Mouse (Mus musculus) embryonic facial prominence, embryonic 15.5 days (tissue): ENCODE results near the gene Dgat2. TPM values are rescaled to one million over a fixed set of nuclear protein-coding genes. Genes with fewer than 3 reads are reported as not detected.

Experiments
- ATAC-seq: fragments of 200-750 bp; cut with Nextera tagmentation; 2 replicates; pipeline ENCODE4 v1.8.0; 2017; ENCODE audit warnings: low read depth, moderate TSS enrichment; ENCODE audit not compliant: insufficient number of reproducible peaks, low FRiP score, low TSS enrichment
- H3K27ac ChIP-seq: fragments of 300-500 bp; sonication (generic); replicated peaks from 2 replicates; pipeline ENCODE4 v1.5.1; 2015; ENCODE audit warnings: mild to moderate bottlenecking, inconsistent platforms
- H3K27me3 ChIP-seq: fragments of 300-500 bp; sonication (generic); 2 replicates; pipeline ENCODE4 v1.6.1; 2015; ENCODE audit warnings: inconsistent platforms
- H3K36me3 ChIP-seq: fragments of 300-500 bp; sonication (generic); 2 replicates; pipeline ENCODE4 v1.6.1; 2015; ENCODE audit warnings: mild to moderate bottlenecking, inconsistent platforms
- H3K4me1 ChIP-seq: fragments of 300-500 bp; sonication (generic); 2 replicates; pipeline ENCODE4 v1.6.1; 2015; ENCODE audit warnings: inconsistent platforms
- H3K4me2 ChIP-seq: fragments of 300-500 bp; sonication (generic); replicated peaks from 2 replicates; pipeline ENCODE4 v1.6.1; 2015; ENCODE audit warnings: mild to moderate bottlenecking, inconsistent platforms
- H3K4me3 ChIP-seq: fragments of 300-500 bp; sonication (generic); replicated peaks from 2 replicates; pipeline ENCODE4 v1.5.1; 2015; ENCODE audit warnings: mild to moderate bottlenecking, inconsistent platforms
- H3K9ac ChIP-seq: fragments of 300-500 bp; sonication (generic); 2 replicates; pipeline ENCODE4 v1.6.1; 2015; ENCODE audit warnings: inconsistent platforms
- H3K9me3 ChIP-seq: fragments of 300-500 bp; sonication (generic); replicated peaks from 2 replicates; pipeline ENCODE4 v1.6.1; 2016; ENCODE audit warnings: inconsistent platforms
- WGBS: fragments of 180-500 bp; shearing (Covaris S2); methylation state at CpG from one replicate; pipeline ENCODE4 v1.1.7; 2015; 5-methylcytosine and 5-hydroxymethylcytosine counted together
- polyA plus RNA-seq: library from polyadenylated mRNA; unstranded; fragments of >200 nt; fragmentation: Nextera tagmentation; extraction: Ambion mirVana; gene quantifications from 2 replicates; pipeline ENCODE4 v1.2.1, GENCODE M21; 2015

Dgat2 gene
- polyA plus RNA-seq, 1 experiment from 2014 or later, result 98.5 TPM

DNA sequence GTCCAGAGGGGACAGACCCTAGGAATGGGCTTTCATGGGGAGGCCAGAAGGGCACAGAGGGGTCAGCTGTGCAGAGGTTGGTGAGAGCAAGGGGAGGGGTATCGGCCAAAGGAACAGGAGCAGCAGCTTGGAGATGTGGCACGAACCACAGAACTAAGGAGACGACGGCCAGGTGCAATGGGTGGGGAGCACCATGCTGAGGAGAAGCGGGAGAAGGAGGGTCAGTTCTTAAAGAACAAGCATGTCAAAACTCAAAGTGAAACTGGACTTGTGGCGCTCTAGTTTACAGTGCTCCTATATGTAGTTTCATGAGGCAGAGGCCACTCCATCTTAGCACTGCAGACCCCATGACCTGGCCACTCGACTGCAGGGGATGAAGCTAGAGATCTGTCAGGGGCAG, 35.0 kb downstream of the Dgat2 start:
- no peaks in the 10 kb centered on the region for H3K36me3 ChIP-seq
- H3K4me2 ChIP-seq, result no peak overlapping the region
- ATAC-seq, result no peak
- no peak overlapping the region for H3K9ac ChIP-seq
- no peak overlapping the region for H3K27ac ChIP-seq
- no peak overlapping the region for H3K4me3 ChIP-seq
- no peaks in the 10 kb centered on the region for H3K9me3 ChIP-seq
- WGBS, result 90% methylated on average over 7 of the region's 7 CpGs
- H3K27me3 ChIP-seq, result no peaks in the 10 kb centered on the region
- H3K4me1 ChIP-seq, result peaks cover 4% of the 10 kb centered on the region; the same call in 1 of the 2 replicates

DNA sequence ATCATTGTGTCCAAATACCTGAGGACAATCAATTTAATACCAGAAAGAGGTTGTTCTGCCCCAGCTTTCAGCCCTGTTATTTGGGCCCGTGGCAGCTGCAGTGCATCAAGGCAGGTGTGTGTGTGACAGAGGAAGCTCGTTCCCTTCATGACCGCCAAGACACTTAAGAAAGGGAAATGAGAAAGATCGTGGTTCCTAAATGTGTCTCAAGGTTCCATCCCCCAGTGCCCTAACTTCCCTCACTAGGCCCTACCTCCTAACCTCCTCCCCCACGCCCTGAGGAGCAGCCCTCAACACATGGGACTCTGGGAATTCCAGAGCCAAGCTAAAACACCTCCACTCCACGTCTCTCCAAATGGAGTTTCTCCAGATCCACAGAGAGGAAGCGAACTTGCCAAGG, 35.6 kb downstream of the Dgat2 start:
- no peak overlapping the region for H3K9ac ChIP-seq
- 63% methylated on average over 7 of the region's 7 CpGs for WGBS
- no peaks in the 10 kb centered on the region for H3K36me3 ChIP-seq
- H3K9me3 ChIP-seq, result no peaks in the 10 kb centered on the region
- no peaks in the 10 kb centered on the region for H3K27me3 ChIP-seq
- no peak overlapping the region for H3K27ac ChIP-seq
- peaks cover 6% of the 10 kb centered on the region for H3K4me1 ChIP-seq
- H3K4me2 ChIP-seq, result no peak overlapping the region
- no peak overlapping the region for H3K4me3 ChIP-seq
- no peak for ATAC-seq

DNA sequence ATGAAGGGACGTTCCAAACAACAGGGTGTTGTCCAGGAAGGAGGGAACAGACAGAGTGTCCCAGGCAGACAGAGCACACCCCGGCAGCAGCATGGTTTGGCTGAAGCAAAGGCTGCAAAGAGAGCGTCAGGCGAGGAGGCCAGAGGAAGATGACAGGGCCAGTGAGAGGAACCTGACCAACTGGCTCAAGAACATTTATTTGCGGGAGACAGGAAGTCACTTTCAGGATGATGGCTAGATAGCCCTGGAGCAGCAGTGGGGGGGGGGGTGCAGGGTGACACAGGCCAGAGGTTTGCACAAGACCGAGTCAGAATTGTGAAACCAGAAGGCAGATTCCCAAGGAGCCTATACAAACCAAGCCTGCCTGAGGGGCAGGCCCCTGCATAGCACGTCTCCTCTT, 36.5 kb downstream of the Dgat2 start:
- no peak overlapping the region for H3K27ac ChIP-seq
- WGBS, result 44% methylated on average over 7 of the region's 7 CpGs

DNA sequence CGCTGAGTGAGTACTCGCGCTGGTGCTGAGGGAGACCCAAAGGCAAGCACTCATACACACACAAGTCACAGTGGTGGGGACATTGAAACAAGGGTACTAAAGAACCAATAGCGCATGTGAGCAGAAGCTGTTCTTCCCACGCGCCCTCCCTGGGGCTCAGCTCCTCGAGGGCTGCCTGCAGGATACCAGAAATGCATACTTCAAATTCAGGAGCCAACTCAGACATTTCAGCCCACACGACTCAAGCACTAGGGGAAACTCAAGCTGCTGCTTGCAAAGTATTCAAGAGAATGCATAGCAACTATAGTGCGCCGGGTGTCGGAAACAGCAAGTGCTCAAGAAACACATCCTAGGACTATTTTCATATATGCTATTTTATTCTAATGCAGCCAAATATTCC, 37.9 kb downstream of the Dgat2 start:
- Histone ChIP-seq H3K4me2 (no peak overlapping the region), H3K9ac (no peak overlapping the region), H3K4me3 (no peak overlapping the region), H3K9me3 (no peaks in the 10 kb centered on the region), H3K4me1 (peaks cover 12% of the 10 kb centered on the region), H3K27me3 (no peaks in the 10 kb centered on the region), H3K36me3 (no peaks in the 10 kb centered on the region), H3K27ac (no peak overlapping the region)
- WGBS, result 63% methylated on average over 11 of the region's 11 CpGs
- no peak for ATAC-seq

More for the DNA sequence above, 36.5 kb downstream of the Dgat2 start:
- no peak overlapping the region for H3K9ac ChIP-seq
- no peak for ATAC-seq
- H3K9me3 ChIP-seq, result no peaks in the 10 kb centered on the region
- H3K27me3 ChIP-seq, result no peaks in the 10 kb centered on the region
- H3K36me3 ChIP-seq, result no peaks in the 10 kb centered on the region
- H3K4me2 ChIP-seq, result no peak overlapping the region
- H3K4me3 ChIP-seq, result no peak overlapping the region
- H3K4me1 ChIP-seq, result peaks cover 7% of the 10 kb centered on the region

DNA sequence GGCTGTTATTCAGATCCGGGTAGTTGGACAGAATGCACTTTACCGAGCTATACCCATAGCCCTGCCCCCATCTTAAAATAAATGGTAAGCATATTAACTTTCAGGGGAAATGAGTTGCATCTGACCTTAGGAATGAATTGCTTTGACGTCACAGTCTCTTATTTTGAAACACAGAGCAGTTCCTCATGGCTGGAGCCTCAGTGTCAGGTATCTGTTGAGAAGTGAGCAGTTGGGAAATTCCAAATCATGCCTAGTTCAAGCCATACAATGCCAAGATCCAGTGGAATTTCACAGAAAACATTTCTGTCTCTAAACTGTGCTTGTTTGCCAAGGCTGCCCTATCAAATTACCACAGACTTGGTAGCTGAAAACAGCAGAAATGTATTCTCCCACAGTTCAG, 39.3 kb downstream of the Dgat2 start:
- Histone ChIP-seq H3K27me3 (no peaks in the 10 kb centered on the region), H3K36me3 (no peaks in the 10 kb centered on the region), H3K4me1 (peaks cover 19% of the 10 kb centered on the region), H3K4me3 (no peak overlapping the region), H3K27ac (no peak overlapping the region), H3K9ac (no peak overlapping the region), H3K9me3 (no peaks in the 10 kb centered on the region), H3K4me2 (no peak overlapping the region)
- 27% methylated on average over 3 of the region's 3 CpGs for WGBS
- no peak for ATAC-seq

DNA sequence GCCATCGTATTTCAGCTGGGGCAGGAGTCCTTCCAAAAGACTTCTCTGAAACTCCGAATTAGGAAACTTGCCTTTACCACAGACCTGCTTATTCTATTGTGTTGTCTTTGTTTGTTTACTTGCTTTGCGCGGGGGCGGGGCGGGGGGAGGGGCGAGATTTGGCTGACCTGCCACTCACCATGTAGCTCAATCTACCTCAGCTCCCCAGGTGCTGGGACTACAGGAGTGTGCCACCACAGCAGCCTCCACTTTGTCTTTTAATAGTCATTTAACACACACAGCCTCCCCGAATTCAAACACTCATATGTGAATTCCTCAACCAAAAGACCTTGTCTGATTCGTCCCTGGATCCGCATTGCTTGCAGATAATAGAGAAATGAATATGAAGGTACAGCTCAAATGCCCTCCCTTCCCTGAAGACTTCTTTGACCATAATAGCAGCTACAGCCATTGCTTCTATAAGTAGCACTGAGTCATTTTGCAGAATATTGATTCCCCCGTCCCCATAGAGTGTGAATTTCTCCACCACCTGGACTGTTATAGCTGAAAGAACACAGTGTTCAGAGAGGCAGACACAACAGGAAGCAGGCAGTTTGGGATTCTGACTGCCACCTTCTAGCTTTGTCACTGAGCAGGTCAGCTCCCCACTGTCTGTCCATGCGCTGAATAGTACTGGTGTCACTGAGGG, 40.5 kb downstream of the Dgat2 start:
- Histone ChIP-seq H3K4me3 (peak overlapping the region; percentile 100), H3K9ac (no peak overlapping the region), H3K9me3 (no peaks in the 10 kb centered on the region), H3K27me3 (no peaks in the 10 kb centered on the region), H3K36me3 (no peaks in the 10 kb centered on the region), H3K27ac (0 out of 2 replicates have a peak overlapping the region, but pooled peaks have one; percentile 2), H3K4me1 (peaks cover 19% of the 10 kb centered on the region), H3K4me2 (peak overlapping the region; percentile 71)
- no peak for ATAC-seq
- 31% methylated on average over 12 of the region's 12 CpGs for WGBS

DNA sequence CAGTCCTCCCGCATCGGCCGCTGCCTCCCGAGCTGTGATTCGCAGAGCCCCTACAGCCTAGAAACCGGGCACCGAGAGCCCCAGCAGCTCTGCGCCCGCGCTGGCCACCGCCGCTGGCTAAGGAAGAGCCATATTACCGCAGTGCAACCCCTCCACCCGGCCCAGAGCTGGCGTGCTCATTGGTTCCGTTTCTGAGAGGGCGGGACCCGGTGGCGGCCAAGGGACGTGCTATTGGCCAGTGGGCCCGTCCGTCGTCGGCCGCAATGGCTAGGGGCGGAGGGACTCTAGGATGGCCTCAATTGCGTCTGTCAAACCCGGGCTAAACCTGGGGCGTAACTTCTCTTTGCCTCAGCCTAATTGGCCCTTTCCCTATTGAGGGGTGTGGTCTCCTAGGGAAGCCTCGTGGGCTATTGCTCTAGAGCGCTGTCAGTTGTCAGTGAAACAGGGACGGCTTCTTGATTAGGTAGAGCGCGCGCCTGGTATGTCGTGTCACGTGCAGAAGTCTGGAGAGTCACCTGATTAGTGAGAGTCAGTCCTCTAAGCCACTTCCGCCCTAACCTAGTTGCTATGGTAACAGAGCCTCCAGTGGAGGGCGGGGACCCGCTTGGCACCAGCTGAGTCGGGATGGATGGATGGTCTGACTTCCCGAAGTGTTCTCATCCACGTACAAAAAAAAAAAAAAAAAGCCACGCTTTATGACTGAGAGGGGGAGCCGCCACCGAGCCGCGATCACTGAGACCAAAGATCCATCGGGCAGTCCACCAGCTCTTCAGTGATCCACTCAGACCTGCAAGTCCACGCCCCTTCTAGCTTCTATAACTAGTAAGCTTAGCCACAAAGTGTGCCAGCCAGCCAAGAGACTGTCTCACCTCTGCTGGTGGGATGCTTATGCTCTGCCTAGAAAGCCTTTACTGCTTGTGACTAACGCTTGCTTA, 41.3 kb downstream of the Dgat2 start, which contains the start of gene Uvrag:
Uvrag (minus strand) TSS at position 158 of the 935 bp plus-strand sequence.
- WGBS, result under 1% methylated on average over 51 of the region's 51 CpGs
- no peaks in the 10 kb centered on the region for H3K36me3 ChIP-seq
- ATAC-seq, result peak; percentile 99
- peak within 1 kb of the TSS; percentile 92 for H3K9ac ChIP-seq
- peak within 1 kb of the TSS; percentile 71 for H3K4me2 ChIP-seq
- H3K9me3 ChIP-seq, result no peaks in the 10 kb centered on the region
- peak within 1 kb of the TSS; percentile 90 for H3K27ac ChIP-seq
- peaks cover 19% of the 10 kb centered on the region for H3K4me1 ChIP-seq
- peak within 1 kb of the TSS; percentile 100 for H3K4me3 ChIP-seq
- H3K27me3 ChIP-seq, result no peaks in the 10 kb centered on the region

DNA sequence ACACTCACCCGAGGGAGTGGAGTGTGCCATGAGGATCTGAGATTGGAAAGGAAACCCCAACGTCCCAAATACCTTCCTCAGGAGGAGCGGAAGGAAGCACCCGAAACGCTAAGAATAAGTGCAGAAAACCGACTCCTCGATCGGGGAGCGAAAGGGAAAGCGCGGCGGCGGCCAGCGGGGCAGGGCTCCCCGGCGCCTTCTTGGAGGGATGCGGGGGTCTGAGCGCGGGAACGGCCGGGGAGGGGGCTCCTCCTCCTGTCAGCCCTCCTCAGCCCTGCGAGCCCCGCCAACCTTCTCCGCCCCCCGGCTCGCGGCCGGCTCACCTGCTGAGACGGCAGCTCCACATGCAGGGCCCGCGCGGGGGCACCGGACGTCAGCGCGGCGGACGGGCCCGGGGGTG, 42.0 kb downstream of the Dgat2 start:
- Histone ChIP-seq H3K27me3 (no peaks in the 10 kb centered on the region), H3K4me1 (peaks cover 19% of the 10 kb centered on the region), H3K27ac (peak overlapping the region; percentile 90), H3K4me3 (peak overlapping the region; percentile 100), H3K36me3 (no peaks in the 10 kb centered on the region), H3K9ac (peak overlapping the region; percentile 92), H3K4me2 (peak overlapping the region; percentile 71), H3K9me3 (no peaks in the 10 kb centered on the region)
- no peak for ATAC-seq
- 0% methylated on average over 38 of the region's 39 CpGs for WGBS

DNA sequence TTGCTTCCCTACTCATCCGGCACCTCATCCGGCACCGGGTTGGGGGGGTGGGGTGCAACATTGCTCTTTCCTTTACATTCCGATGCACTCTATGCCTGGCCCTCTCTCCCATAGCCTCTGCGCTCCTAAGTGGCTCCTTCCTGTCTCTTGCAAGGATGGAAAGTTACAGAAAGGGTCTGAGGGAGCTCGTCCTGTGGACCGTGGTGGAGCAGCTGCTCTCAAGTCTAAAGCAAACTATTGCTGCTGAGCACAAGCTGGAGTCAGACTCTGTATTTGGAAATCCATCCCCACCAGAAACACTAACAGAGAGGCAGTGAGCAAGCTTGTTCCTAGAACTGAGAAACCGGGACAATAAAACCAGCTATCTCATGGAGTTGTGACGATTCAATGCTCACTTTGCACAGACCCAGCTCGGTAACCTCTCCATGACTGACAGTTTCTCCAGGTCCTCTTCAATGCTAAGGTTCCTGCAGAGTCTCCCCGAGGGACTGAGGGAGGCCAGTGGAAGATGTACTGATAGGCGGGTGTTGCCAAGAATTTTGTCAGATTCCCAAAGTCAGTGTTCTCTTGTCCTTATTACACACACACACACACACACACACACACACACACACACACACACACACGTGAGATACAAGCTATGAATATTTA, 42.6 kb downstream of the Dgat2 start:
- Histone ChIP-seq H3K4me1 (peaks cover 19% of the 10 kb centered on the region), H3K9ac (peak overlapping the region; percentile 92), H3K27ac (peak overlapping the region; percentile 90), H3K4me3 (peak overlapping the region; percentile 100), H3K36me3 (no peaks in the 10 kb centered on the region), H3K9me3 (no peaks in the 10 kb centered on the region), H3K27me3 (no peaks in the 10 kb centered on the region), H3K4me2 (peak overlapping the region; percentile 71)
- ATAC-seq, result no peak
- WGBS, result under 1% methylated on average over 13 of the region's 13 CpGs

DNA sequence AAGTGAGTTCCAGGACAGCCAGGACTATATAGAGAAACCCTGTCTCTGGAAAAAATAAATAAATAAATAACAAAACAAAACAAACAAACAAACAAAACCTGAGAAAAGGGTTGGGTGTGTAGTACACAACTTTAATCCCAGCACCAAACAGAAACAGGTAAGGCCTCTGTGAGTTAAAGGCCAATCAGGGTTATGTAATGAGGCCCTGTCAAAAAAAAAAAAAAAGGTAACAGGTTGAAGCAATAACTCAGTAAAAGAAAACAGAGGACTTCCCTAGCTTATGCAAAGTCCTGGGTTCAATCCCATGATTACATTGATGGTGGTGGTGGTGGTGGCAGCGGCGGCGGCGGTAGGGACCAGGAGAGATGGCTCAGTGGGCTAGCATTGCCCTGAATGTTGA, 45.0 kb downstream of the Dgat2 start:
- H3K36me3 ChIP-seq, result no peaks in the 10 kb centered on the region
- no peak overlapping the region for H3K4me2 ChIP-seq
- H3K4me1 ChIP-seq, result peaks cover 22% of the 10 kb centered on the region
- no peak for ATAC-seq
- no peak overlapping the region for H3K9ac ChIP-seq
- H3K9me3 ChIP-seq, result no peaks in the 10 kb centered on the region
- WGBS, result 96% methylated on average over 4 of the region's 4 CpGs
- H3K27ac ChIP-seq, result no peak overlapping the region
- no peak overlapping the region for H3K4me3 ChIP-seq
- no peaks in the 10 kb centered on the region for H3K27me3 ChIP-seq

DNA sequence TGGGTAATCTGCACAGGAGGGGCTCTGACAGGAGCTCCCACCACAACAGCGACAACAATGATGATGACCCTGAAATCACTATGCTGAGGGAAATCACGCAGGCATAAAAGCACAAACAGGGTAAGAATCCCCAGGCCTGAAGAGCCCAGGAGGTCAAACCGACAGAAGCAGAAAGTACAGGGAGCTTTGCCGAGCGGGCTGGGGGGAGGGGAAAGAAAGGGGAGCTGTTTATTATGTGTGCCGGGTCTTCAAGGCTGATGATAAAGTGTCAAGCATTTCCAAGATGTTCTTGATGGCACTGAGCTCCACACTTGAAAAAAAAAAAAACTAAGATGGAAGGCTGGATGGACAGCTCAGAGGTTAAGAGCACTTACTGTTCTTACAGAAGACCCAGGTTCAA, 45.7 kb downstream of the Dgat2 start:
- no peak overlapping the region for H3K4me2 ChIP-seq
- H3K4me1 ChIP-seq, result peaks cover 26% of the 10 kb centered on the region
- no peak for ATAC-seq
- no peak overlapping the region for H3K9ac ChIP-seq
- WGBS, result 58% methylated on average over 6 of the region's 6 CpGs
- no peaks in the 10 kb centered on the region for H3K9me3 ChIP-seq
- H3K27me3 ChIP-seq, result no peaks in the 10 kb centered on the region
- no peak overlapping the region for H3K4me3 ChIP-seq
- no peaks in the 10 kb centered on the region for H3K36me3 ChIP-seq
- no peak overlapping the region for H3K27ac ChIP-seq
